Mouse (Mus musculus) intestine, embryonic 14.5 days (tissue): ENCODE measurements around the gene Astl. TPM values are rescaled to one million over a fixed set of nuclear protein-coding genes. Genes with fewer than 3 reads are reported as not detected.

Source experiments
- ATAC-seq: fragments of 200-750 bp; cut with Nextera tagmentation; replicated peaks from 2 replicates; pipeline ENCODE4 v1.8.0; 2017; ENCODE audit warnings: low read depth, moderate number of reproducible peaks, moderate TSS enrichment, moderate library complexity; ENCODE audit not compliant: low FRiP score, low TSS enrichment
- DNase-seq: peaks from one replicate; pipeline ENCODE4 v3.0.0-alpha.2; 2018; ENCODE audit warnings: low spot score
- H3K27ac ChIP-seq: fragments of 300-500 bp; sonication (generic); 2 replicates; pipeline ENCODE4 v1.5.1; 2014; ENCODE audit warnings: low read depth, mild to moderate bottlenecking, control low read depth
- H3K27me3 ChIP-seq: fragments of 300-500 bp; sonication (generic); replicated peaks from 2 replicates; pipeline ENCODE4 v1.6.1; 2014; ENCODE audit warnings: low read length, control low read depth; ENCODE audit not compliant: control insufficient read depth, insufficient read depth
- H3K36me3 ChIP-seq: fragments of 300-500 bp; sonication (generic); 2 replicates; pipeline ENCODE4 v1.6.1; 2014; ENCODE audit warnings: low read length, control low read depth; ENCODE audit not compliant: control insufficient read depth, insufficient read depth
- H3K4me1 ChIP-seq: fragments of 300-500 bp; sonication (generic); replicated peaks from 2 replicates; pipeline ENCODE4 v1.6.1; 2014; ENCODE audit warnings: low read length, control low read depth, mixed read lengths; ENCODE audit not compliant: control insufficient read depth, insufficient read depth
- H3K4me2 ChIP-seq: fragments of 300-500 bp; sonication (generic); 2 replicates; pipeline ENCODE4 v1.6.1; 2014; ENCODE audit warnings: low read length
- H3K4me3 ChIP-seq: fragments of 300-500 bp; sonication (generic); 2 replicates; pipeline ENCODE4 v1.5.1; 2014; ENCODE audit warnings: low read depth, low read length, control low read depth, mixed read lengths
- H3K9ac ChIP-seq: fragments of 300-500 bp; sonication (generic); 2 replicates; pipeline ENCODE4 v1.6.1; 2014; ENCODE audit warnings: mild to moderate bottlenecking, low read length
- H3K9me3 ChIP-seq: fragments of 300-500 bp; sonication (generic); 2 replicates; pipeline ENCODE4 v1.6.1; 2016; ENCODE audit warnings: low read length, control low read depth; ENCODE audit not compliant: control insufficient read depth
- WGBS: fragments of 180-500 bp; shearing (Covaris S2); extraction: QIAGEN DNeasy Blood & Tissue Kit; methylation state at CpG from one replicate; pipeline ENCODE4 v1.1.7; 2014; 5-methylcytosine and 5-hydroxymethylcytosine counted together
- polyA plus RNA-seq: library from polyadenylated mRNA; unstranded; fragments of >200 nt; fragmentation: Nextera tagmentation; extraction: Ambion mirVana; gene quantifications from 2 replicates; pipeline ENCODE4 v1.2.1, GENCODE M21; 2014

The Astl gene
- polyA plus RNA-seq, 1 experiment from 2014 or later: not detected

DNA sequence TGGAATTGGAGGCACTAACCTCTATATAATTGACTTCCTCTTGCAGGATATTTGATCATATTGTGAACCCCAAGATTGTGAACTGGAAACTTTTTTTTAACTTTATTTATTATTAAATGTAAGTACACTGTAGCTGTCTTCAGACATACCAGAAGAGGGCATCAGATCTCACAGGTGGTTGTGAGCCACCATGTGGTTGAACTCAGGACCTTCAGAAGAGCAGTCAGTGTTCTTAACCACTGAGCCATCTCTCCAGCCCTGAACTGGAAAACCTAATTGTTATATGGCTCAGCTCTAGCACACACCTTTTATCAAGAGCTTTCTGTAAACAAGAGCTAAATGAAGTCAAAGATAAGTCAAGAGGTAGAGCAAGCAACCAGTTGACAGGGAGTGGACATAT lies 32.3 kb upstream of the Astl start:
- Histone ChIP-seq H3K27me3 (no peaks in the 10 kb centered on the region), H3K9me3 (no peaks in the 10 kb centered on the region), H3K27ac (no peak overlapping the region), H3K4me3 (no peak overlapping the region), H3K36me3 (0 out of 2 replicates have a peak, but pooled peaks cover 3% of the 10 kb centered on the region), H3K9ac (no peak overlapping the region), H3K4me2 (no peak overlapping the region), H3K4me1 (no peaks in the 10 kb centered on the region)
- DNase-seq (no peak), ATAC-seq (no peak)

DNA sequence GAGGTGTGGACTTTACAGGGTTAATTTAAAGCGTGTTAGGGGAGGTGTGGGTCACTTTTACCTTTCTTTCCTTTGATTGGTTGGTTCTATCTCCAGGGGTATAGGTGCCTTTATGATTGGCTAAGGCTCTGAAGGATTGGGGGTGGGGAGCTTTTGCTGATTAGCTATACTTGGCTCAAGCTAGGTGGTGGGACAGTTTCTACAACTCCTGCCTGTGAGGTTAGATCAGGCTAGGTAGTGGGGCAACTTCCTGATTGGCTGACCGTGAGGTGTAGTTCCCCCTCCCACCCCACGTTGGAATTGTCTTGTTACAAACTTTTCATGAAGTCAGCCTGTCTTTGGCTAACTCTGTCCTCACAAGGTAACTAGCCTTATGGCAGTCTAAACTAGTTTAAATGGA lies 31.3 kb upstream of the Astl start:
- no peak overlapping the region for H3K4me2 ChIP-seq
- DNase-seq: no peak
- 44% methylated on average over 3 of the region's 3 CpGs for WGBS
- no peaks in the 10 kb centered on the region for H3K27me3 ChIP-seq
- no peaks in the 10 kb centered on the region for H3K4me1 ChIP-seq
- H3K4me3 ChIP-seq: no peak overlapping the region
- no peaks in the 10 kb centered on the region for H3K9me3 ChIP-seq
- H3K36me3 ChIP-seq: no peaks in the 10 kb centered on the region
- no peak for ATAC-seq
- no peak overlapping the region for H3K9ac ChIP-seq
- H3K27ac ChIP-seq: no peak overlapping the region

GRCm38 (mm10) chr2:127308660-127309059 lies 29.8 kb upstream of the Astl start:
- H3K9ac ChIP-seq: no peak overlapping the region
- no peaks in the 10 kb centered on the region for H3K4me1 ChIP-seq
- H3K36me3 ChIP-seq: no peaks in the 10 kb centered on the region
- H3K4me2 ChIP-seq: no peak overlapping the region
- ATAC-seq: no peak
- no peaks in the 10 kb centered on the region for H3K9me3 ChIP-seq
- no peaks in the 10 kb centered on the region for H3K27me3 ChIP-seq
- 91% methylated on average over 2 of the region's 2 CpGs for WGBS
- H3K4me3 ChIP-seq: no peak overlapping the region
- H3K27ac ChIP-seq: no peak overlapping the region
- DNase-seq: no peak

DNA sequence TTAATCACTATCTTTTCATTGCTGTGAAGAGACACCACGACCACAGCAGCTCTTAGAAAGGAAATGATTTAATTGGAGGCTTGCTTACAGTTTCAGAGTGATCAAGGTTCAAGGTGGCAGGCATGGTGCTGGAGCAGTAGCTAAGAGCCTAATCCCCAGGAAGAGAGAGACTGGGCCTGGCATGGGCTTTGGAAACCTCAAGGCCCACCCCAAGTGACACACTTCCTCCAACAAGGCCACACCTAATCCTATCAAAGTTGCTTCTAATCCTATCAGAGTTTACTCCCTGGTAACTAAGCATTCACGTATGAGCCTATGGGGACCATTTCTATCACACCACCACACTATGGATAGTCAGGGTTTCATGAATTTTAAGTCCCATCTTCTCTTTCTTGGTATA lies 28.2 kb upstream of the Astl start:
- 52% methylated on average over 2 of the region's 2 CpGs for WGBS

DNA sequence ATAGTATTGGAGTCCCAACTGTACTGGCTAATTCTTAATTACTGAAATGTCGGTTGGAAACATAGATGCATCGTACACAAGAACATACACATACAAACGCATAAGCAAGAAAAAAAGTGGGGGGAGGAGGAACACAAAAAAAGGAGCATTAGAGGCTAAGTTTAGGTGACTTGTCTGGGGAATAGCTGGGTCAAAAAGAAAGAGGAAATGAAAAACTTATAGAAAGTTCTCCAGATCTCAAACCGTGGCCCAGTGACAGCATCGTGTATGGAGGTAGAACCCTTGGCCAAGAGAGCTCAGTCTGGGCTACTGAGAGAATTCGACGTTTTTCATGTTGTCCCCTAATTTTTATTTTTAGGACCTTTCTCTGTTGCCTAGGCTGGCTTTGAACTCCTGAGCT lies 27.8 kb upstream of the Astl start:
- H3K4me3 ChIP-seq: no peak overlapping the region
- H3K36me3 ChIP-seq: no peaks in the 10 kb centered on the region
- no peak overlapping the region for H3K4me2 ChIP-seq
- H3K27me3 ChIP-seq: no peaks in the 10 kb centered on the region
- no peak for ATAC-seq
- H3K27ac ChIP-seq: no peak overlapping the region
- H3K9ac ChIP-seq: no peak overlapping the region
- WGBS: 87% methylated on average over 7 of the region's 7 CpGs
- no peaks in the 10 kb centered on the region for H3K4me1 ChIP-seq
- no peaks in the 10 kb centered on the region for H3K9me3 ChIP-seq
- no peak for DNase-seq

More for the DNA sequence above, 28.2 kb upstream of the Astl start:
- Histone ChIP-seq H3K27ac (no peak overlapping the region), H3K4me1 (no peaks in the 10 kb centered on the region), H3K27me3 (no peaks in the 10 kb centered on the region), H3K9ac (no peak overlapping the region), H3K4me2 (no peak overlapping the region), H3K9me3 (no peaks in the 10 kb centered on the region), H3K36me3 (no peaks in the 10 kb centered on the region), H3K4me3 (no peak overlapping the region)
- DNase-seq (no peak), ATAC-seq (no peak)

- no peak overlapping the region for H3K9ac ChIP-seq
- no peak for DNase-seq
- H3K27me3 ChIP-seq: no peaks in the 10 kb centered on the region
- no peak overlapping the region for H3K27ac ChIP-seq
- no peaks in the 10 kb centered on the region for H3K4me1 ChIP-seq
- H3K36me3 ChIP-seq: no peaks in the 10 kb centered on the region
- no peaks in the 10 kb centered on the region for H3K9me3 ChIP-seq
- 89% methylated on average over 1 of the region's 1 CpGs for WGBS
- no peak overlapping the region for H3K4me3 ChIP-seq
- ATAC-seq: no peak
- H3K4me2 ChIP-seq: no peak overlapping the region
These were observed 27.2 kb upstream of the Astl start for GRCm38 (mm10) chr2:127311193-127311592.

GRCm38 (mm10) chr2:127312801-127313200 lies 25.6 kb upstream of the Astl start:
- Histone ChIP-seq H3K4me2 (no peak overlapping the region), H3K36me3 (no peaks in the 10 kb centered on the region), H3K9ac (no peak overlapping the region), H3K4me3 (no peak overlapping the region), H3K27ac (no peak overlapping the region), H3K27me3 (no peaks in the 10 kb centered on the region), H3K9me3 (no peaks in the 10 kb centered on the region), H3K4me1 (no peaks in the 10 kb centered on the region)
- ATAC-seq (no peak), DNase-seq (no peak)
- WGBS: 94% methylated on average over 4 of the region's 4 CpGs

- no peak for DNase-seq
These were observed 24.6 kb upstream of the Astl start for GRCm38 (mm10) chr2:127313878-127314277.

GRCm38 (mm10) chr2:127314467-127315154 lies 23.8 kb upstream of the Astl start:
- Histone ChIP-seq H3K36me3 (no peaks in the 10 kb centered on the region), H3K4me2 (no peak overlapping the region), H3K4me3 (no peak overlapping the region), H3K9ac (no peak overlapping the region), H3K9me3 (no peaks in the 10 kb centered on the region), H3K27ac (no peak overlapping the region; the same call in 1 of the 2 replicates), H3K4me1 (no peaks in the 10 kb centered on the region), H3K27me3 (no peaks in the 10 kb centered on the region)
- WGBS: 70% methylated on average over 6 of the region's 6 CpGs
- ATAC-seq (no peak), DNase-seq (no peak)

More at GRCm38 (mm10) chr2:127313878-127314277, 24.6 kb upstream of the Astl start:
- Histone ChIP-seq H3K9me3 (no peaks in the 10 kb centered on the region), H3K27me3 (no peaks in the 10 kb centered on the region), H3K27ac (no peak overlapping the region; the same call in 1 of the 2 replicates), H3K9ac (no peak overlapping the region), H3K4me3 (no peak overlapping the region), H3K36me3 (no peaks in the 10 kb centered on the region), H3K4me2 (no peak overlapping the region), H3K4me1 (no peaks in the 10 kb centered on the region)
- 58% methylated on average over 4 of the region's 4 CpGs for WGBS
- no peak for ATAC-seq
